Mouse (Mus musculus): ENCODE results near the gene Akr1c19.
"Not testable (repeated sequence)": the region's sequence is repeated elsewhere in the genome, so short reads cannot be mapped to it uniquely, and the experiment has no call there.

Akr1c19 gene

GRCm38 (mm10) chr13:4228441-4228840 is at the start of gene Akr1c19:
Akr1c19 (plus strand) TSS chr13:4228700.
- peak; percentile 34 for DNase-seq

- DNase-seq = not testable (repeated sequence)
Measured at GRCm38 (mm10) chr13:4181321-4181720, 47.2 kb upstream of the Akr1c19 start.

- DNase-seq = no peak
Measured at GRCm38 (mm10) chr13:4183116-4183515, 45.4 kb upstream of the Akr1c19 start.

GRCm38 (mm10) chr13:4186641-4187411 is 41.7 kb upstream of the Akr1c19 start:
- peak; percentile 19 for DNase-seq

- peak; percentile 68 for DNase-seq
Measured at GRCm38 (mm10) chr13:4188174-4188573, 40.3 kb upstream of the Akr1c19 start.

GRCm38 (mm10) chr13:4190904-4191303 is 37.6 kb upstream of the Akr1c19 start, which contains the start of gene Akr1c13:
Akr1c13 (plus strand) TSS chr13:4191150.
- peak; percentile 93 for DNase-seq

GRCm38 (mm10) chr13:4192511-4192910 is 36.0 kb upstream of the Akr1c19 start:
- DNase-seq = no peak

- peak; percentile 24 for DNase-seq
Measured at GRCm38 (mm10) chr13:4206147-4206903, 22.2 kb upstream of the Akr1c19 start.

- DNase-seq = no peak
Measured at GRCm38 (mm10) chr13:4211560-4212299, 16.8 kb upstream of the Akr1c19 start.

GRCm38 (mm10) chr13:4212309-4212708 is 16.2 kb upstream of the Akr1c19 start:
- no peak for DNase-seq

- not testable (repeated sequence) for DNase-seq
Measured at GRCm38 (mm10) chr13:4215496-4215895, 13.0 kb upstream of the Akr1c19 start.

- DNase-seq = no peak
Measured at GRCm38 (mm10) chr13:4230841-4231623, 2.5 kb downstream of the Akr1c19 start.

GRCm38 (mm10) chr13:4233135-4233534 is 4.6 kb downstream of the Akr1c19 start:
- no peak for DNase-seq

- DNase-seq = peak; percentile 95
Measured at GRCm38 (mm10) chr13:4233536-4234172, 5.2 kb downstream of the Akr1c19 start.

- DNase-seq = peak; percentile 85
Measured at GRCm38 (mm10) chr13:4244861-4245559, 16.5 kb downstream of the Akr1c19 start.

GRCm38 (mm10) chr13:4249347-4249746 is 20.8 kb downstream of the Akr1c19 start:
- DNase-seq = no peak

GRCm38 (mm10) chr13:4256894-4257293 is 28.4 kb downstream of the Akr1c19 start:
- DNase-seq = not testable (repeated sequence)

GRCm38 (mm10) chr13:4257349-4257748 is 28.8 kb downstream of the Akr1c19 start:
- no peak for DNase-seq

GRCm38 (mm10) chr13:4264612-4265011 is 36.1 kb downstream of the Akr1c19 start:
- DNase-seq = no peak

GRCm38 (mm10) chr13:4265047-4265446 is 36.5 kb downstream of the Akr1c19 start:
- DNase-seq = peak; percentile 76

GRCm38 (mm10) chr13:4265455-4265854 is 37.0 kb downstream of the Akr1c19 start:
- not testable (repeated sequence) for DNase-seq

Data from kidney, adult 9 months (tissue).